Mouse (Mus musculus): ENCODE results near the gene 2810021J22Rik. TPM values are rescaled to one million over a fixed set of nuclear protein-coding genes. Genes with fewer than 3 reads are reported as not detected.
"Not testable (repeated sequence)": the region's sequence is repeated elsewhere in the genome, so short reads cannot be mapped to it uniquely, and the experiment has no call there.

2810021J22Rik gene
- polyA plus RNA-seq (2016; fragmentation: Nextera tagmentation; extraction: Ambion mirVana), result 10.2 and 13.7 TPM in 2 replicates

DNA sequence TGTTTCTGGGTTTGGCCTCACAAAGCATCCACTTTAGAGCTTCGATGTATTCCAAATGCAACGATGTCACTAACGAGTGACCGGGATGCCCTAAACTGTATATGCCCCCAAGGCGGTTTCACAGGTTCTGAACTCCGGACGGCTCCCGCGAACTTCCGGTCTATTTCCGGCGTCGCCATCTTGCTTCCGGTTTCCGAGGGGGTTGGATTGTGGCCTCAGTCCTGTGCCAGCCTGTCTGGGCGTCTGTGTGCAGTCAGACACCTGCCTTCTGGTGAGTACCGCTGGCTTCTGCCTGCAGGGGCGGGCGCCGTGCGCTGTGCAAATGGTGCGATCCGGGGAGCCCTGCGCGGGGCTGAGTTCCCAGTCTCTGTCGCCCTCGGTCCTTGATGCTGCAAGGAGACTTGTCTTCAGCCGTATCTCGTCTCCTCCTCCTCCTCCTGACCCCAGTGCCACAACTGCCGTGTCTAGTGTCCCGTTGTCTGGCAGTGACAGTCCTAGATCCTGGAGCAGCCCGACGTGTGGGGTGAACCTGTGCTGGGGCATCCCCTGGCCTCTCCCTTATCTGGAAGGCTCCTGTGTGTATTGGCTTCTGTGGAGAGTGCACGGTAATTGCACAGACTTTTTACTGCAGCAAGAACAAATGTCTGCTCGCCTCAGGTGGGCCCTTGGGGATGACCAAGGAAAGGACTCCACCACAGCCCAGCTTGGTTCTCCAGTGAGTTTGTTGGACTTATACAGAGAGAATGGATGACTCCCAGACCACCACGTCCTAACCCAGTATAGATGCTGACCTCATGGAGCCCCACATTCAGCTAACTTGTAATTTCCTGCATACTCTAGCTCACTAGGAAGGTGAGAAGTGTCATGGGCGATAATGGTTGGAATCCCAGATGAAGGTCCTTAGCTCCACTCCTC lies at the start of gene 2810021J22Rik:
2810021J22Rik (plus strand) TSS at position 178 of the 915 bp plus-strand sequence.
- Histone ChIP-seq H3K4me3 (peak within 1 kb of the TSS; percentile 81), H3K4me2 (replicated peaks) (peak within 1 kb of the TSS; percentile 66), H3K27ac (replicated peaks) (peak within 1 kb of the TSS; percentile 83), H3K27me3 (no peaks in the 10 kb centered on the region), H3K36me3 (peaks cover 15% of the 10 kb centered on the region; the same call in 1 of the 2 replicates), H3K9ac (replicated peaks) (peak within 1 kb of the TSS; percentile 87), H3K9me3 (no peaks in the 10 kb centered on the region), H3K4me1 (peaks cover 13% of the 10 kb centered on the region)
- 7% methylated on average over 37 of the region's 37 CpGs for WGBS
- ATAC-seq (ENCODE audit: low FRiP score, low read depth), result peak; percentile 88

DNA sequence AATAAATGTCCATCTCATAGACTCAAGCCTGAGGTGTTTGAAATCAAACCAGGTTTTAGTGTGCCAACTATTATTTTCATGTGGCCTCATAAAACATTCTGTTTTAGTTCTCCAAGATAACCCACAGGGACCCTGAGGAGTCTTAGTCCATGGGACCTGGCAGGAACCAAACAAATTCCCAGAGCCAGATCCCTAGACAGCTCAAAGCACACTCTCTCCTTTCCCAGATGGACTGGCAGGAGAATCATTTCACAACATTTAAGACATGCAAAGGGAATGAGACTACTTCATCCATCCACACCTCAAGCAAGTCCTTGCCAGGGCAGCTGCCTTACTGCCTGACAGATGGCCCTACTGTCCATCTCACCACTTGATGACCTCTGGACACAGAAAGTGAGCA lies 38.1 kb upstream of the 2810021J22Rik start, which contains the start of gene Olfr312:
Olfr312 (plus strand) TSS at position 301 of the 400 bp plus-strand sequence.
- H3K27ac ChIP-seq (replicated peaks); H3K27me3 ChIP-seq; H3K9me3 ChIP-seq; H3K4me3 ChIP-seq; H3K9ac ChIP-seq (replicated peaks); H3K36me3 ChIP-seq; H3K4me2 ChIP-seq (replicated peaks); ATAC-seq (ENCODE audit: low FRiP score, low read depth); H3K4me1 ChIP-seq: not testable (repeated sequence)

DNA sequence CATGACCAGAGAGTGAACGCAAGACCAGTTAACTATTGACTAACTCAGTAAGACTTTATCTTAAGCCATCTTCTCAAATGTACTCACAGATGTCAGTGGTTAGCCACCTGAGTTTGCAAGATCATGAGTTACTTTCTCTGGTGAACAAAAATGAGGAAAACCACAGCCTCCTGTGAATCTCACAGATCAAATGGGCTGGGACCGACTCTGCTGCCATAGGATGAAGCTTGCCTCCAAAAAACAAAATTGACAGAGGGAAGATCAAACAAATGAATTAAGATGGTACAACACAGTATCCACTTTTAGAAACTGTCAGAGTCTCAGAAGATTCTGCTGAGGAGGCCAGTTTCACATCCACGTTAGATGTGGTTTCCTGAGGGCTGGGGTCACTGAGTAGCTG lies 37.3 kb upstream of the 2810021J22Rik start:
- H3K9ac ChIP-seq (replicated peaks), result no peak overlapping the region
- no peak overlapping the region for H3K4me2 ChIP-seq (replicated peaks)
- H3K4me3 ChIP-seq, result no peak overlapping the region
- WGBS, result 78% methylated on average over 3 of the region's 3 CpGs
- no peaks in the 10 kb centered on the region for H3K9me3 ChIP-seq
- no peak overlapping the region for H3K27ac ChIP-seq (replicated peaks)
- no peak for ATAC-seq (ENCODE audit: low FRiP score, low read depth)
- no peaks in the 10 kb centered on the region for H3K27me3 ChIP-seq
- no peaks in the 10 kb centered on the region for H3K36me3 ChIP-seq
- H3K4me1 ChIP-seq, result no peaks in the 10 kb centered on the region

DNA sequence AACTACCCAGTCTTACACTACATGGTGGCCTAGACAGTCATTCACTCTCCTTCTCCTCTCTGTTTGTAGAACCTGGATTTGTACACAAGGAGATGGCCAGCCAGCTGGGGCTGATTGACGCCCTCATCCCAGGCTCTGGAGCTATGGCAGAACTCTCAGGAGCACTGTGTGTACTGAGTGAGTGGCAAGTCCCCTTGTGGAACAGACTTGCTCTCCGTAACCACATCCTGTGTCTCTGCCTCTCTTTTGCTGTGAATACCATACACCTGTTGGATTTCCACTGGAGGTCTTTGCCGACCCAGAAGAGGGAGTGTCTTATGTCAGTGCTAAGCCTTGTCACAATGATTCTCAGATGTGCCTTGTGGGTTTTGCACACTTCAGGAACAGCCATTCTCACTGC lies 34.5 kb upstream of the 2810021J22Rik start:
- H3K4me3 ChIP-seq; H3K27ac ChIP-seq (replicated peaks); H3K36me3 ChIP-seq; H3K27me3 ChIP-seq; ATAC-seq (ENCODE audit: low FRiP score, low read depth); H3K9ac ChIP-seq (replicated peaks); H3K4me1 ChIP-seq; H3K4me2 ChIP-seq (replicated peaks); H3K9me3 ChIP-seq: not testable (repeated sequence)
- WGBS, result 85% methylated on average over 3 of the region's 3 CpGs

DNA sequence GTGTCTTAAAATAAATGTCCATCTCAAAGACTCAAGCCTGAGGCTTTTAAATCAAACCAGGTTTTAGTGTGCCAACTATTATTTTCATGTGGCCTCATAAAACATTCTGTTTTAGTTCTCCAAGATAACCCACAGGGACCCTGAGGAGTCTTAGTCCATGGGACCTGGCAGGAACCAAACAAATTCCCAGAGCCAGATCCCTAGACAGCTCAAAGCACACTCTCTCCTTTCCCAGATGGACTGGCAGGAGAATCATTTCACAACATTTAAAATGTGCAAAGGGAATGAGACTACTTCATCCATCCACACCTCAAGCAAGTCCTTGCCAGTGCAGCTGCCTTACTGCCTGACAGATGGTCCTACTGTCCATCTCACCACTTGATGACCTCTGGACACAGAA lies 28.1 kb upstream of the 2810021J22Rik start, which contains the start of gene Olfr311:
Olfr311 (plus strand) TSS at position 301 of the 400 bp plus-strand sequence.
- not testable (repeated sequence) for H3K4me3 ChIP-seq; H3K36me3 ChIP-seq; H3K9ac ChIP-seq (replicated peaks); H3K4me2 ChIP-seq (replicated peaks); H3K27ac ChIP-seq (replicated peaks); ATAC-seq (ENCODE audit: low FRiP score, low read depth); H3K27me3 ChIP-seq; H3K9me3 ChIP-seq; H3K4me1 ChIP-seq

DNA sequence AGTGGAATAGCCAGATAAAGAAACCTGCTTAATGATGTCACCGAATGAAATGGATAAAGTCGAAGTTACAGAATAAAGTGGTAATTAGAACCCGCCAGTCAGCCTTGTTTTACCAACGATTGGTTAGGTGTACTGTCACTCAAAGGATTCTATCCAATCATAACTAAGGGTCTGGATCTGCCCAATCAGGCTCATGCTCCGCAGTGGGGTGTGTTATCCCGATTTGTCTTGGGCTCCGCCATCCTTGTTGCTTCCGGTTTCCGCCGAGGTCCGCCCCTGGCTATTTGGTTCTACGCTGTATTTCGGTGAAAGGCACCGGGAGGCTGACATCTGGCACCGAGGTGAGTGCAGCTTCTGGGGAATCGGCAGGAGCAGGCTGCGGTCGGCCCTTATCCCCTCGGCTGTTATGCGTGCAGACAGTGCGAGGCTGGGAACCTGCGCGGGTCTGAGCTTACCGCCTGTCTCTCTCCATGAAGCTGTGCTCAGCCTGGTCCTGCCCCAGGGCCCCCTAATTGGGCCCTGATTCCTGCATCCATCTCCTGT lies 20.0 kb upstream of the 2810021J22Rik start, which contains the start of gene Gm12258:
Gm12258 (plus strand) TSS at position 240 of the 543 bp plus-strand sequence.
- ATAC-seq (ENCODE audit: low FRiP score, low read depth), result peak; percentile 100
- Histone ChIP-seq H3K27ac (replicated peaks) (peak within 1 kb of the TSS; percentile 67), H3K27me3 (no peaks in the 10 kb centered on the region), H3K9me3 (no peaks in the 10 kb centered on the region), H3K4me1 (peaks cover 8% of the 10 kb centered on the region), H3K9ac (replicated peaks) (peak within 1 kb of the TSS; percentile 79), H3K36me3 (peaks cover 28% of the 10 kb centered on the region), H3K4me2 (replicated peaks) (peak within 1 kb of the TSS; percentile 92), H3K4me3 (peak within 1 kb of the TSS; percentile 84)
- under 1% methylated on average over 24 of the region's 24 CpGs for WGBS

DNA sequence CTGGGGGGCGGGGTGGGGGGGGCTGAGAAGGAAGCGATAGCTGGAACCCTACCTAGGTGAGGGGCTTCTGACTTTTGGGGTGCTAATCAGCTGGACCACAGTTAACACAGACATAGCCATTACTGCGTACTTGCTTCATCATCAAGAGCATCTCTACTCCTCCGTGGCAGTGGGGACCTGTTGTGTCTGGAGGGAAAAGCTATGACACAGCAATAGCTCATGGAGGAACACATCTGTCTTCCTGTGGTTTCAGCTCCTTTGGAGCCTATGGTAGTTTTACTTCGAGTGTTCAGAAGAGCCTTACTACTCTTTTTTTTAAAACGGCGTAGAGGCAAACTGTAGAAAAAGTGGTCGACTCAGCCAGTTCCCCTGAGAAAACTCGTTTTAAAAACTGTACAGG lies 19.4 kb upstream of the 2810021J22Rik start:
- WGBS, result 50% methylated on average over 9 of the region's 9 CpGs
- Histone ChIP-seq H3K9me3 (no peaks in the 10 kb centered on the region), H3K36me3 (peaks cover 28% of the 10 kb centered on the region), H3K4me2 (replicated peaks) (peak overlapping the region; percentile 92), H3K27ac (replicated peaks) (no peak overlapping the region), H3K4me1 (peaks cover 8% of the 10 kb centered on the region), H3K9ac (replicated peaks) (peak overlapping the region; percentile 79), H3K4me3 (peak overlapping the region; percentile 84), H3K27me3 (no peaks in the 10 kb centered on the region)
- 0 out of 2 replicates have a peak, but pooled peaks have one; percentile 24 for ATAC-seq (ENCODE audit: low FRiP score, low read depth)

DNA sequence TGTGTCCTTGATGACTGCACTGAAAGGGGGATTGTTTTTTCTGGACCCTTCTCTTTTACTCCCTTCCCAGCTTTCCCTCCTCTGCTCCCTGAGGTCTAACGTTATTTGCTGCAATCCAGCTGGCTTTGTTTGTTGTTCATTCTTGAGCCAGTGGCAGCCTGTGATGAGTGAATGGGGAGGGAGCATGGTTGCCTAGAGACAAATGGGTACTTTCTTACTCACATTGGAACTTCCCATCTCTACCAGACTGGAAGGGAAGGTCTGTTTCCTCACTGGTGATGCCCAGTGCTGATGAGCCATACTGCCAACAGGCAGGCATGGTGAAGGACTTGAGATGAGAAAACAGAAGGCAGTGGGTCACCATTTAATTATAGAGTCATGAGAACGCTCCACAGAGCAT lies 17.3 kb upstream of the 2810021J22Rik start:
- Histone ChIP-seq H3K36me3 (peaks cover 37% of the 10 kb centered on the region), H3K27me3 (no peaks in the 10 kb centered on the region), H3K4me2 (replicated peaks) (no peak overlapping the region), H3K9me3 (no peaks in the 10 kb centered on the region), H3K27ac (replicated peaks) (no peak overlapping the region), H3K4me1 (peaks cover 8% of the 10 kb centered on the region), H3K9ac (replicated peaks) (no peak overlapping the region), H3K4me3 (no peak overlapping the region)
- 72% methylated on average over 2 of the region's 2 CpGs for WGBS
- no peak for ATAC-seq (ENCODE audit: low FRiP score, low read depth)

DNA sequence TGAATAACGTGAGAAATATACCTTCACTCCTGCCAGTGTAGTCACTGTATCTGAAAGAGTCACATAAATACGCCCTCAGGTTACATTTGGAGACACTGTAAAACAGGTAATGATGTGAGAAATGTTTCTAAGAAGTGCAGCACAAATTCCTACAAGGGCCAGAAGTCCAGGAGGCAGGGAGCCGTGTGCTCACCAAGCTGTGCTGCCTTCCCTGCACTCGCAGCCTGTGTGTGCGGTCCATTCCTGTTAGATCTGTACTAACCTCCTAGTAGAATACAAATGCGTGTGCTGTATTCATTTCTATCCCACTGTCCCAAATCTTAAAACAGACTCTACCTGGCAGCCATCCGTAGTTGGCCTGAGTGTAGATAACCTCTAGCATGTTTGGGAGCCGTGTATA lies 6.3 kb upstream of the 2810021J22Rik start:
- no peaks in the 10 kb centered on the region for H3K4me1 ChIP-seq
- 96% methylated on average over 8 of the region's 8 CpGs for WGBS
- H3K9me3 ChIP-seq, result peaks cover 23% of the 10 kb centered on the region
- no peaks in the 10 kb centered on the region for H3K27me3 ChIP-seq
- H3K27ac ChIP-seq (replicated peaks), result no peak overlapping the region
- H3K4me3 ChIP-seq, result no peak overlapping the region
- no peak for ATAC-seq (ENCODE audit: low FRiP score, low read depth)
- H3K4me2 ChIP-seq (replicated peaks), result no peak overlapping the region
- peaks cover 55% of the 10 kb centered on the region for H3K36me3 ChIP-seq
- H3K9ac ChIP-seq (replicated peaks), result no peak overlapping the region

DNA sequence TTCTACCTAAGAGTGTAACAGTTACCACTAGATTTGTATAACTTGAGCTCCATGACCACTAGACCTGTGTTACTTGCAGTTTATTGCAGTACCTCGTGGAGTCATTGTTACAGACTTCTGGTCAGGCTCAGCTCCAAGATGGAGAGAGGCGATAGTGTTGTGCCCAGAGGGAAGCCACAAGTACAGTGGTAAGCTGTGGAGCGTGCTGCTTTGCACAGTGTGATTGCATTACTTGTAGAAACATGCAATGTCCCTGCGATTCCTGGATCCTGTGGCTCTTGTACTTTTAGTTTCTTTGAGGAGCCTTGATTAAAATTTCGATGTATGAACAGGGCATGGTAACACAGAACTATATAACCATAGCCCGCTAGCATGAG lies 926 bp downstream of the 2810021J22Rik start:
- WGBS, result 86% methylated on average over 6 of the region's 6 CpGs
- no peaks in the 10 kb centered on the region for H3K27me3 ChIP-seq
- no peak for ATAC-seq (ENCODE audit: low FRiP score, low read depth)
- peak overlapping the region; percentile 87; the same call in 1 of the 2 replicates for H3K9ac ChIP-seq (replicated peaks)
- peak overlapping the region; percentile 81 for H3K4me3 ChIP-seq
- H3K9me3 ChIP-seq, result no peaks in the 10 kb centered on the region
- peak overlapping the region; percentile 66 for H3K4me2 ChIP-seq (replicated peaks)
- no peak overlapping the region; the same call in 1 of the 2 replicates for H3K27ac ChIP-seq (replicated peaks)
- H3K4me1 ChIP-seq, result peaks cover 13% of the 10 kb centered on the region
- H3K36me3 ChIP-seq, result peaks cover 15% of the 10 kb centered on the region; the same call in 1 of the 2 replicates

DNA sequence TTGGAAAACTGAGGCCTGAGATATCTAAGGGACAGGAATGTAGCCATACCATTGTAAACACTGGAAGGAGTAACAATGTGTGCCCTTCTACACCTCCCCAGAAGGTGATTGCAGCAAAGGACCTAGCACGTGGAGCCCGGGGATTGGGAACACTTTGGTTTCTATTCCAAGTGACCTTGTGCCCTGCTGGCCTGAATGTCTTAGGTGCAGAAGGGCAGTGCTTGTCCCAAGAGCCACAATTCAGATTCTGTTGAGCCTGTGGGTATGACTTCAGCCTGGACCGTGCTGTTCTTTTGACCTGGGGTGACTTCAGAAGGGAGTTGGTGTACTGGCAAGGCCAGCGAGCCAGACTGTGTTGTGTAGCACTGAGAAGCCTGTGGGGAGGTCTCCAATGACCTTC lies 3.9 kb downstream of the 2810021J22Rik start:
- no peak overlapping the region for H3K27ac ChIP-seq (replicated peaks)
- no peaks in the 10 kb centered on the region for H3K9me3 ChIP-seq
- 92% methylated on average over 4 of the region's 4 CpGs for WGBS
- ATAC-seq (ENCODE audit: low FRiP score, low read depth), result no peak
- no peak overlapping the region for H3K4me3 ChIP-seq
- peaks cover 13% of the 10 kb centered on the region for H3K4me1 ChIP-seq
- no peak overlapping the region for H3K4me2 ChIP-seq (replicated peaks)
- no peak overlapping the region for H3K9ac ChIP-seq (replicated peaks)
- H3K27me3 ChIP-seq, result no peaks in the 10 kb centered on the region
- peaks cover 18% of the 10 kb centered on the region; the same call in 1 of the 2 replicates for H3K36me3 ChIP-seq

DNA sequence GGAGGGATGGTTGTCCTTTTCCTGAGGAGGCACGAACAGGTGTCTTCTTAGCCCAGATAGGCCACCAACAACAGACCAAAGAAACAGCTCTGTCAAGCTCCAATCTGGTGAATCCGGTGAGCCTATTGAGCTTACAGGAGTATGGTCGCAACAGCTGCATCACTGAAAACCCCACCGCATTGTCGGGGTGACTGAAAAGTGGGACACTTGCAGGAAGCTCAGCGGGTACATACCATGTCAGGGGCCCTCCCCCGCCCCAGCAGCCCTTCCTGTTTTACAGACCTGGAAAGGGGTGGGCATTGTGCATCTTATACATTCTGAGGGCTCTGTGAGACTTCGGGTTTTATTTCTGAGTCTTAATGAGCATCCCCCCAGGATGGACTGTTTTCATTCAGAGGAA lies 16.7 kb downstream of the 2810021J22Rik start:
- no peaks in the 10 kb centered on the region for H3K4me1 ChIP-seq
- WGBS, result 90% methylated on average over 8 of the region's 8 CpGs
- H3K9me3 ChIP-seq, result no peaks in the 10 kb centered on the region
- no peak overlapping the region for H3K27ac ChIP-seq (replicated peaks)
- H3K4me2 ChIP-seq (replicated peaks), result no peak overlapping the region
- peaks cover 47% of the 10 kb centered on the region for H3K36me3 ChIP-seq
- H3K9ac ChIP-seq (replicated peaks), result no peak overlapping the region
- ATAC-seq (ENCODE audit: low FRiP score, low read depth), result no peak
- H3K4me3 ChIP-seq, result no peak overlapping the region
- H3K27me3 ChIP-seq, result no peaks in the 10 kb centered on the region
